Mouse (Mus musculus) erythroblast, embryonic 14.5 days (primary cell): ENCODE measurements at regions not wholly inside any gene's neighbourhood (a gene's known extent, or its start where the extent isn't known, plus 50 kb on each side); places are given as distances from the start of the nearest gene placed in this dataset.

Source experiments
- H3K27me3 ChIP-seq: 2 replicates; pipeline ENCODE4 v1.6.1; 2012; ENCODE audit warnings: inconsistent platforms; ENCODE audit not compliant: control insufficient read depth
- H3K36me3 ChIP-seq: 2 replicates; pipeline ENCODE4 v1.6.1; 2012; ENCODE audit warnings: mild to moderate bottlenecking, inconsistent platforms; ENCODE audit not compliant: control insufficient read depth
- H3K4me1 ChIP-seq: 2 replicates; pipeline ENCODE4 v1.6.1; 2012; ENCODE audit warnings: inconsistent platforms; ENCODE audit not compliant: control insufficient read depth
- H3K4me3 ChIP-seq: replicated peaks from 2 replicates; pipeline ENCODE3; 2012; ENCODE audit warnings: moderate library complexity, mild to moderate bottlenecking, inconsistent platforms
- H3K9me3 ChIP-seq: 2 replicates; pipeline ENCODE4 v1.6.1; 2012; ENCODE audit warnings: low read length, inconsistent platforms, mixed read lengths; ENCODE audit not compliant: control insufficient read depth
- GATA1 ChIP-seq: IDR thresholded peaks from 2 replicates; pipeline ENCODE4 v1.6.1; 2012; ENCODE audit warnings: low read length, inconsistent platforms, mixed read lengths
- TAL1 ChIP-seq: IDR thresholded peaks from 3 replicates; pipeline ENCODE4 v1.6.1; 2012; ENCODE audit warnings: low read length, inconsistent platforms, mixed read lengths

GRCm38 (mm10) chr11:38224300-38224699 is 988.5 kb upstream of the Tenm2 start:
- TF ChIP-seq TAL1 (no peak), GATA1 (no peak)
- H3K36me3 ChIP-seq = no peaks in the 10 kb centered on the region
- no peaks in the 10 kb centered on the region for H3K9me3 ChIP-seq
- no peak overlapping the region for H3K4me3 ChIP-seq
- no peaks in the 10 kb centered on the region for H3K4me1 ChIP-seq
- no peaks in the 10 kb centered on the region for H3K27me3 ChIP-seq

DNA sequence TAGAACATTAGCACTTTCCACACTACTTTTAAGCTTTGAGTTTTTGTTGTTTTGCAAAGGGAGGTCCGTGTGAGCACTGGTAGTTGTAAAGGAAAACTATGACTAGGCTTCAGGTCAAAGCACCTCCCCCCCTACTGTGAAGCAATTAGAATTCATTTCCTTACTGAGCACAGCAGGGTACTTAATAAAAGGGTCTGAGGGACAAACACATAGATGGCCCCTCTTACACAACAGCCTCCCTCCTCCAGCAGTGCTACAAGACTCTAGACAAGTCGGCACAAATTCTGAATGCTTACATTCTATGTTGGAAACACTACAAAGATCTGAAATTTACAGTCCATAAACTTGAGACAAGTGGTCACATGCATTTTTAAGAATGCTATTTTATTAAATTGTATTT is 967.6 kb upstream of the Tenm2 start:
- no peaks in the 10 kb centered on the region for H3K9me3 ChIP-seq
- H3K4me1 ChIP-seq = no peaks in the 10 kb centered on the region
- TF ChIP-seq GATA1 (no peak), TAL1 (no peak)
- H3K36me3 ChIP-seq = no peaks in the 10 kb centered on the region
- no peak overlapping the region for H3K4me3 ChIP-seq
- H3K27me3 ChIP-seq = no peaks in the 10 kb centered on the region

DNA sequence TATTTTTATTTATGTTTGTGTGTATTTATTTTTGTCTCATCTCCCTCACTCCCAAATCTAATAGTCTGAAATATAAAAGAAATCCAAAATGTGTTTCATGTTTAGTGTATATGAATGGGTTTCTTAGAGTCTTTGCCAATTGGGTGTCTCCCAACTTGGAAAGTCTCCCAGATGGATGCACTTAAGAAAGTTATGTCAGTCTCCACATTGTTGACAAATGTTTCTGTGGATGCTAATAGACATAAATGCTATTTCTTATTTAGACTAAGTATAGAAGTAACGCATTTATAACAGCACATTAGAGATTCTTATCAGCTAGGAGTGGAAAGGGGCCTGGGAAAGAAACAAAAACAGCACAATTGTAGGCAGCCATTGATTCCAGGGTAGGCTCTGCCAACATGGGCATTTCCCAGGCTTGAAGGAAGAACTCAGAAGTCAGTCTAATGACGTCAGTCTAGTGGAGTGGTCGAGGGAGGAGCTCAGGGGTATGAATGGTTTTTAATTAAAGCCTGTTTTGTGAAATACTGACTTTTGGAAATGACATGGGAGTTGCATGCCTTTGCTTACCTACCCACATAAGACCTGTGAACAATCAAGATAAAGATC is 965.5 kb upstream of the Tenm2 start:
- H3K4me3 ChIP-seq = no peak overlapping the region
- TF ChIP-seq GATA1 (no peak), TAL1 (no peak)
- H3K9me3 ChIP-seq = no peaks in the 10 kb centered on the region
- H3K36me3 ChIP-seq = no peaks in the 10 kb centered on the region
- H3K27me3 ChIP-seq = no peaks in the 10 kb centered on the region
- H3K4me1 ChIP-seq = no peaks in the 10 kb centered on the region

DNA sequence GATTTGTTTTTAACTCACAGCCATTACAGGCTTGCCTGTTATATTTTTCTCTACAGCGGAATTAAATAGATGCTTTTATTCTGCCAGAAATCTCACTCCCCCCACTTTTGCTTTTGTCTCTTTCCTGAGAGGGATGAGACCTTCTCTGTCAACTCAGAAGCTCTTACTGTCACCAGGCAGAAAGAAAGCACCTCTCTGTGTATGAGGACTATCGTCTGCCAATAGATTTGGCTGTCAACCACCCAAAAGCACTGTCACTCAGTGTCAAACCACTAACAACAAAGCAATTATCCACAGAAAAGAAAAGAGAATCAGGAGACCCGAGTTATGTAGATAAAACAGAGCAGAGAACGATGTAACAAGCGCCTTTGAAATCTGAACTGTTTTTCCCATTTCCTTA is 958.0 kb upstream of the Tenm2 start:
- TF ChIP-seq TAL1 (no peak), GATA1 (no peak)
- H3K4me3 ChIP-seq = no peak overlapping the region
- no peaks in the 10 kb centered on the region for H3K9me3 ChIP-seq
- H3K4me1 ChIP-seq = no peaks in the 10 kb centered on the region
- H3K27me3 ChIP-seq = no peaks in the 10 kb centered on the region
- H3K36me3 ChIP-seq = no peaks in the 10 kb centered on the region

DNA sequence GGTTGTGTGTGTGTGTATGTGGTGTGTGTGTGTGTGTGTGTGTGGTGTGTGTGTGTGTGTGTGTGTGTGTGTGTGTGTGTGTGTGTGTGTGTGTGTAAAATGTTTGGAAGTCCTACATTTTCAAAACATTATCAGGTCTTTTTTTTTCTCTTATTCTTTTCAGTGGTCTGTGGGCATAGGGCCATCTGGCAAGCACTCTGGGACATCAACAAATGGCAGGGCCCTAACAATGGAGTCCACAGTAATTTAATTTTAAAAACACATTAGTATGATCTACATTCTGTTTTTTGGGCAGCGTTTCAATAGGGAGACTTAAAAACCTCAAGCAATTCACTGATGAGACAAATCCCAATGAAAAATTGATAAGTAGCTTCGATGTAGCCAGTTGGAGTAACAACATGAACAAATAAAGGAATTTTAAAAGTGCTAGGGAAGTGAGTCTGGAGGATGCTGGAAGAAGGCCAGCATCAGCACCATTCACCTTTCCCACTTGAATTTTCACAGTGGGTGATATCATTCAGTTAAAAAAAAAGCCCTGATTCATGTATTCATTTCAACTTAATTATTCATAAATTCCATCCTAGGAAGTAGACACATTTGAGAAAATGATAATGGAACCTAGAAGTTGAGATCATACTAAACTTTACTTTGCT is 956.3 kb upstream of the Tenm2 start:
- TF ChIP-seq TAL1 = no peak
- no peak for TF ChIP-seq GATA1
- Histone ChIP-seq H3K4me3 (no peak overlapping the region), H3K27me3 (no peaks in the 10 kb centered on the region), H3K4me1 (no peaks in the 10 kb centered on the region), H3K36me3 (no peaks in the 10 kb centered on the region), H3K9me3 (no peaks in the 10 kb centered on the region)

GRCm38 (mm10) chr11:38191437-38191836 is 955.7 kb upstream of the Tenm2 start:
- Histone ChIP-seq H3K9me3 (no peaks in the 10 kb centered on the region), H3K27me3 (no peaks in the 10 kb centered on the region), H3K4me3 (no peak overlapping the region), H3K36me3 (no peaks in the 10 kb centered on the region), H3K4me1 (no peaks in the 10 kb centered on the region)
- TF ChIP-seq TAL1 = no peak
- no peak for TF ChIP-seq GATA1

- Histone ChIP-seq H3K36me3 (no peaks in the 10 kb centered on the region), H3K4me1 (no peaks in the 10 kb centered on the region), H3K27me3 (no peaks in the 10 kb centered on the region), H3K4me3 (no peak overlapping the region), H3K9me3 (no peaks in the 10 kb centered on the region)
- TF ChIP-seq GATA1 (no peak), TAL1 (no peak)
Observed at GRCm38 (mm10) chr11:38170721-38171120, 935.0 kb upstream of the Tenm2 start.

GRCm38 (mm10) chr11:38158310-38158709 is 922.5 kb upstream of the Tenm2 start:
- no peak for TF ChIP-seq GATA1
- no peak for TF ChIP-seq TAL1
- H3K4me1 ChIP-seq = no peaks in the 10 kb centered on the region
- H3K36me3 ChIP-seq = no peaks in the 10 kb centered on the region
- H3K27me3 ChIP-seq = no peaks in the 10 kb centered on the region
- H3K4me3 ChIP-seq = no peak overlapping the region
- no peaks in the 10 kb centered on the region; the same call in 1 of the 2 replicates for H3K9me3 ChIP-seq

- no peak for TF ChIP-seq GATA1
- TF ChIP-seq TAL1 = no peak
- no peaks in the 10 kb centered on the region; the same call in 1 of the 2 replicates for H3K9me3 ChIP-seq
- no peaks in the 10 kb centered on the region for H3K4me1 ChIP-seq
- no peaks in the 10 kb centered on the region for H3K27me3 ChIP-seq
- H3K4me3 ChIP-seq = no peak overlapping the region
- H3K36me3 ChIP-seq = no peaks in the 10 kb centered on the region
Observed at GRCm38 (mm10) chr11:38156944-38157343, 921.2 kb upstream of the Tenm2 start.

DNA sequence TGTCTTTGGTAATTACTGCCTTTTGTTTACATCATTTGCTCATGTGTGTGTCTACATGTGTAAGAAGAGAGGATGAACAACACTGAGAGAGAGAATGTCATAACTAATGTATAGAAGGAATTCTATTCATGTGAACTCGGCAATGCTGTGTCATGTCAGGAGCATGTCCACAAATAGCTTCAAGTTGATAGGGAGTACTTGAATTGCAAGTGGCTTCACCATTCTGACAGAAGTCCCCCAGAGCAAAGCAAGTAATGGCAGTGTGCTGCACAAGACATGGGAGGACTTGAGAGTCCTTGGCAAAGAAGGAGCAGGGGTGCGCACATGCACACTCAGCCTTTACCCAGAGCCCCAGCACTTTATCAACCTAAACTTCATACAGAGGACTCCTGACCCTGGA is 919.9 kb upstream of the Tenm2 start:
- Histone ChIP-seq H3K27me3 (no peaks in the 10 kb centered on the region), H3K36me3 (no peaks in the 10 kb centered on the region), H3K4me3 (no peak overlapping the region), H3K4me1 (no peaks in the 10 kb centered on the region), H3K9me3 (no peaks in the 10 kb centered on the region; the same call in 1 of the 2 replicates)
- no peak for TF ChIP-seq GATA1
- TF ChIP-seq TAL1 = no peak
